Comparison of ENCODE assay signal across 9 mouse cellular contexts in the genomic region with DNA sequence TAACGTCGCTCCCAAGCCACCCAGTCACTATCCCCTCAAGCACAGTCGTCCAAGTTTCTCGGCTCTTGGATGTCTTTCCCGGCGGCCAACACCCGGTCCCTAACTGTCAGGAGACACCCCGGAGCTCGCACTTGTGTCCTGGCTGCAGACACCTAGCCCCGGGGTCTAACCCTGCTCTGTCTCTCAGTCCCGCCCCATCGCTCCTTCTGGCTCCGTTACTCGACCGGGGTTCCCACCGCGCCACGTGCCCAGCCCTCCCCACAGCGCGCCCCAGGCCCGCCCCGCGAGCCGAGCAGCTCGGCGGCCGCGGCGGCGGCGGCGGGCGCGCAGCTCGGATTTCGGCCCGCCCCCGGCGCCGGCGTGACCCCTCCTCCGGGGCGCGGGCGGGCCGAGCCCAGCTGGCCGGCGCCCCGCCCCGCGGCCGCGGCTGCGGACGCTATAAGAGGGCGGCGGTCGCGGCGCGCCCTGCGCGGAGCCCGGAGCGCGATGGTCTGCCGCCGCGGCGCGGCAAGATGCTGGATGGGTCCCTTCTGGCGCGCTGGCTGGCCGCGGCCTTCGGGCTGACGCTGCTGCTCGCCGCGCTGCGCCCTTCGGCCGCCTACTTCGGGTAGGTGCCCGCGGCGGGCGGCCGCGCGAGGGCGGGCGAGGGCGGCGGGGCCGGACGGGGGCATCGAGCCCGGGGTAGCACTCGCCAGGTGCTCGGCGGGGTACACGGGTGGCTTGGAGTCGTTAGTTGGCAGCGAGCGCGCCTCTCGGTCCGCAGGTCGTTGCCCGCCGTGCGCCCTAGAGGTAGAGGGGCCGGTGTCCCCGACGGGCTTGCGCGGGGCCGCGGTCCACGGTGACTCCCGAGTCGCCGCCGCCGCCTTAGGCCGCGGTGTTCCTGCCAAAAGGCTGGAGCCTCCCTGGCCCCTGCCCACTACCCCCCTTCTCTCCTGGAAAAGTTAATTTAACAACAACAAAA. TPM values are rescaled to one million over a fixed set of nuclear protein-coding genes. Genes with fewer than 3 reads are reported as not detected.
DNase-seq lines count a peak whose midpoint lies in the region; ATAC-seq and TF ChIP-seq lines count a peak whose summit lies in the region.
"Had no signal": no experiment of that assay in that cellular context is flagged by ENCODE, and none has a peak within 500 bp of the region (broad histone marks: within the 10 kb centered on the region; RNA-seq: fewer than 3 reads in every experiment).

Gene Wnt9a (plus strand): TSS at position 468 of the 961 bp plus-strand sequence.

- H3K9me3 ChIP-seq in embryonic facial prominence, embryonic 11.5 days (replicated peaks; ENCODE audit: control insufficient read depth, low read length) = no peaks in the 10 kb centered on the region
- no peaks in the 10 kb centered on the region for H3K9me3 ChIP-seq in heart, embryonic 11.5 days (replicated peaks; ENCODE audit: control insufficient read depth, low read length)
- H3K9me3 ChIP-seq in kidney, embryonic 15.5 days (replicated peaks) = no peaks in the 10 kb centered on the region
- no peaks in the 10 kb centered on the region for H3K9me3 ChIP-seq in lung, embryonic 14.5 days (ENCODE audit: low read depth, low read length)

- peak; percentile 36 for ATAC-seq in embryonic facial prominence, embryonic 11.5 days (replicated peaks; ENCODE audit: insufficient number of reproducible peaks, low FRiP score, low TSS enrichment, low read depth)
- ATAC-seq in heart, embryonic 11.5 days (replicated peaks; ENCODE audit: insufficient number of reproducible peaks, low FRiP score, low TSS enrichment) = peak; percentile 75
- ATAC-seq in kidney, embryonic 15.5 days (replicated peaks; ENCODE audit: low FRiP score) = peak; percentile 69
- ATAC-seq in lung, embryonic 14.5 days (ENCODE audit: insufficient read depth) = peak; percentile 74

- peaks cover 21% of the 10 kb centered on the region for H3K4me1 ChIP-seq in embryonic facial prominence, embryonic 11.5 days (ENCODE audit: control insufficient read depth, insufficient read depth, low read length)
- peaks cover 21% of the 10 kb centered on the region for H3K4me1 ChIP-seq in heart, embryonic 11.5 days (ENCODE audit: control insufficient read depth, insufficient read depth, low read length)
- H3K4me1 ChIP-seq in kidney, embryonic 15.5 days = peaks cover 51% of the 10 kb centered on the region
- H3K4me1 ChIP-seq in lung, embryonic 14.5 days (ENCODE audit: insufficient read depth) = peaks cover 8% of the 10 kb centered on the region; the same call in 1 of the 2 replicates

- peak within 1 kb of the TSS; percentile 96 for H3K4me2 ChIP-seq in embryonic facial prominence, embryonic 11.5 days (ENCODE audit: low read depth, low read length)
- peak within 1 kb of the TSS; percentile 94 for H3K4me2 ChIP-seq in heart, embryonic 11.5 days
- peak within 1 kb of the TSS; percentile 99 for H3K4me2 ChIP-seq in kidney, embryonic 15.5 days
- H3K4me2 ChIP-seq in lung, embryonic 14.5 days = peak within 1 kb of the TSS; percentile 93

- no peak for TF ChIP-seq CTCF in lung, embryonic 14.5 days (IDR thresholded peaks at IDR 0.05; ENCODE audit: low read depth)

- H3K27ac ChIP-seq in embryonic facial prominence, embryonic 11.5 days (replicated peaks; ENCODE audit: low read depth, low read length) = no peak within 1 kb of the TSS
- no peak within 1 kb of the TSS for H3K27ac ChIP-seq in heart, embryonic 11.5 days (ENCODE audit: low read depth, low read length)
- peak within 1 kb of the TSS; percentile 9; the same call in 1 of the 2 replicates for H3K27ac ChIP-seq in kidney, embryonic 15.5 days
- no peak within 1 kb of the TSS for H3K27ac ChIP-seq in lung, embryonic 14.5 days (ENCODE audit: low read depth)

- H3K27me3 ChIP-seq in embryonic facial prominence, embryonic 11.5 days (ENCODE audit: control insufficient read depth, insufficient read depth, low read length) = peaks cover 37% of the 10 kb centered on the region
- peaks cover 63% of the 10 kb centered on the region for H3K27me3 ChIP-seq in heart, embryonic 11.5 days (ENCODE audit: control insufficient read depth, insufficient read depth, low read length)
- H3K27me3 ChIP-seq in kidney, embryonic 15.5 days = peaks cover 75% of the 10 kb centered on the region
- H3K27me3 ChIP-seq in lung, embryonic 14.5 days (ENCODE audit: insufficient read depth, low read length) = peaks cover 66% of the 10 kb centered on the region

- WGBS in embryonic facial prominence, embryonic 11.5 days = under 1% methylated on average over 96 of the region's 128 CpGs
- under 1% methylated on average over 103 of the region's 128 CpGs for WGBS in heart, embryonic 11.5 days (ENCODE audit: insufficient replicate concordance)
- WGBS in kidney, embryonic 15.5 days = under 1% methylated on average over 119 of the region's 128 CpGs
- under 1% methylated on average over 102 of the region's 128 CpGs for WGBS in lung, embryonic 14.5 days

- H3K4me3 ChIP-seq in embryonic facial prominence, embryonic 11.5 days (ENCODE audit: low read depth, low read length) = peak within 1 kb of the TSS; percentile 66
- H3K4me3 ChIP-seq in heart, embryonic 11.5 days (ENCODE audit: low read depth, low read length) = peak within 1 kb of the TSS; percentile 61
- peak within 1 kb of the TSS; percentile 68 for H3K4me3 ChIP-seq in kidney, embryonic 15.5 days (replicated peaks)
- H3K4me3 ChIP-seq in lung, embryonic 14.5 days (ENCODE audit: low read depth, low read length) = peak within 1 kb of the TSS; percentile 59

- H3K36me3 ChIP-seq in embryonic facial prominence, embryonic 11.5 days (replicated peaks; ENCODE audit: control insufficient read depth, insufficient read depth, low read depth, low read length) = no peaks in the 10 kb centered on the region
- no peaks in the 10 kb centered on the region for H3K36me3 ChIP-seq in heart, embryonic 11.5 days (ENCODE audit: control insufficient read depth, insufficient read depth, low read length)
- H3K36me3 ChIP-seq in kidney, embryonic 15.5 days = no peaks in the 10 kb centered on the region
- no peaks in the 10 kb centered on the region for H3K36me3 ChIP-seq in lung, embryonic 14.5 days (ENCODE audit: insufficient read depth)

- DNase-seq in ovary, adult 18-20 months (ENCODE audit: low spot score) = peak; percentile 54
- no peak for DNase-seq in ovary, postnatal 10 days (ENCODE audit: low spot score)
- peak; percentile 80 for DNase-seq in embryonic facial prominence, embryonic 11.5 days (ENCODE audit: low spot score)
- peak; percentile 89 for DNase-seq in lung, embryonic 14.5 days
- DNase-seq in retina, postnatal 1 day = peak; percentile 76
- no peak for DNase-seq in layer of hippocampus, postnatal 36 days

- peak within 1 kb of the TSS; percentile 69 for H3K9ac ChIP-seq in embryonic facial prominence, embryonic 11.5 days (replicated peaks; ENCODE audit: low read length)
- H3K9ac ChIP-seq in heart, embryonic 11.5 days (ENCODE audit: low read depth, low read length) = peak within 1 kb of the TSS; percentile 76
- H3K9ac ChIP-seq in kidney, embryonic 15.5 days = peak within 1 kb of the TSS; percentile 59
- peak within 1 kb of the TSS; percentile 54 for H3K9ac ChIP-seq in lung, embryonic 14.5 days

RNA-seq across cellular contexts. Expression of gene Wnt9a, which starts in this region (rescaled TPM):
- polyA plus RNA-seq in embryonic facial prominence, embryonic 11.5 days (2014; fragmentation: Nextera tagmentation; extraction: Ambion mirVana) = 1.6 and 1.8 TPM in 2 replicates
- 1.3 and 1.6 TPM in 2 replicates for polyA plus RNA-seq in heart, embryonic 11.5 days (2014; fragmentation: Nextera tagmentation; extraction: Ambion mirVana)
- 1.6 and 2.1 TPM in 2 replicates for polyA plus RNA-seq in kidney, embryonic 15.5 days (2015; fragmentation: Nextera tagmentation; extraction: Ambion mirVana)
- polyA plus RNA-seq in lung, embryonic 14.5 days (2014; fragmentation: Nextera tagmentation; extraction: Ambion mirVana) = 1.1 and 1.5 TPM in 2 replicates
- total RNA-seq in layer of hippocampus, postnatal 36 days (2021) = 1 to 10 TPM; 3.1 to 3.6 TPM
- total RNA-seq: neutrophil, adult 5-6 weeks had no signal

Comparison
In these comparisons a context has a peak if more than half of its experiments do, and no peak if none do; other contexts are left out.
1. DNase-seq: peak in ovary, adult 18-20 months (single experiment), embryonic facial prominence, embryonic 11.5 days (single experiment), lung, embryonic 14.5 days (single experiment) and retina, postnatal 1 day (single experiment); none in ovary, postnatal 10 days (single experiment) and layer of hippocampus, postnatal 36 days (0 of 2).
2. Peak in every context shown above with its lines, with median percentiles within 50 percentile points of each other: ATAC-seq, H3K4me2 ChIP-seq, H3K4me3 ChIP-seq and H3K9ac ChIP-seq.